Mouse (Mus musculus): ENCODE results near the gene Fez1. TPM values are rescaled to one million over a fixed set of nuclear protein-coding genes. Genes with fewer than 3 reads are reported as not detected.
A peak's percentile ranks its signal among the peaks of the same experiment; 100 is the strongest.

The Fez1 gene
- polyA plus RNA-seq, 1 experiment from 2014 or later = 626 TPM

- no peak for ATAC-seq (ENCODE audit: low FRiP score, low TSS enrichment)
Measured at GRCm38 (mm10) chr9:36803386-36803785, 18.3 kb upstream of the Fez1 start.

GRCm38 (mm10) chr9:36803926-36804325, 17.7 kb upstream of the Fez1 start:
- no peak overlapping the region for H3K4me3 ChIP-seq (replicated peaks; ENCODE audit: low read depth, low read length)
- H3K27me3 ChIP-seq (ENCODE audit: control insufficient read depth, insufficient read depth, low read length) = no peaks in the 10 kb centered on the region
- DNase-seq (no peak), ATAC-seq (ENCODE audit: low FRiP score, low TSS enrichment) (no peak)
- H3K4me1 ChIP-seq (ENCODE audit: control insufficient read depth, insufficient read depth, low read length) = no peaks in the 10 kb centered on the region
- H3K4me2 ChIP-seq (ENCODE audit: low read length) = no peak overlapping the region
- H3K9ac ChIP-seq (replicated peaks; ENCODE audit: low read length) = no peak overlapping the region
- H3K36me3 ChIP-seq (ENCODE audit: control insufficient read depth, insufficient read depth, low read length) = no peaks in the 10 kb centered on the region
- no peak overlapping the region for H3K27ac ChIP-seq (replicated peaks; ENCODE audit: low read depth, low read length)
- 88% methylated on average over 3 of the region's 3 CpGs for WGBS
- H3K9me3 ChIP-seq (ENCODE audit: control insufficient read depth, low read length) = no peaks in the 10 kb centered on the region

More at GRCm38 (mm10) chr9:36803386-36803785, 18.3 kb upstream of the Fez1 start:
- no peak overlapping the region for H3K9ac ChIP-seq (replicated peaks; ENCODE audit: low read length)
- H3K27ac ChIP-seq (replicated peaks; ENCODE audit: low read depth, low read length) = no peak overlapping the region
- 78% methylated on average over 6 of the region's 6 CpGs for WGBS
- no peaks in the 10 kb centered on the region for H3K36me3 ChIP-seq (ENCODE audit: control insufficient read depth, insufficient read depth, low read length)
- no peaks in the 10 kb centered on the region for H3K4me1 ChIP-seq (ENCODE audit: control insufficient read depth, insufficient read depth, low read length)
- H3K9me3 ChIP-seq (ENCODE audit: control insufficient read depth, low read length) = no peaks in the 10 kb centered on the region
- H3K27me3 ChIP-seq (ENCODE audit: control insufficient read depth, insufficient read depth, low read length) = no peaks in the 10 kb centered on the region
- H3K4me3 ChIP-seq (replicated peaks; ENCODE audit: low read depth, low read length) = no peak overlapping the region
- no peak overlapping the region for H3K4me2 ChIP-seq (ENCODE audit: low read length)
- DNase-seq = no peak

GRCm38 (mm10) chr9:36805256-36805975, 16.2 kb upstream of the Fez1 start:
- Histone ChIP-seq H3K4me2 (ENCODE audit: low read length) (no peak overlapping the region), H3K36me3 (ENCODE audit: control insufficient read depth, insufficient read depth, low read length) (no peaks in the 10 kb centered on the region), H3K9me3 (ENCODE audit: control insufficient read depth, low read length) (no peaks in the 10 kb centered on the region), H3K9ac (replicated peaks; ENCODE audit: low read length) (no peak overlapping the region), H3K4me1 (ENCODE audit: control insufficient read depth, insufficient read depth, low read length) (no peaks in the 10 kb centered on the region), H3K27me3 (ENCODE audit: control insufficient read depth, insufficient read depth, low read length) (no peaks in the 10 kb centered on the region), H3K4me3 (replicated peaks; ENCODE audit: low read depth, low read length) (no peak overlapping the region), H3K27ac (replicated peaks; ENCODE audit: low read depth, low read length) (no peak overlapping the region)
- no peak for ATAC-seq (ENCODE audit: low FRiP score, low TSS enrichment)
- DNase-seq = no peak
- 94% methylated on average over 3 of the region's 3 CpGs for WGBS

- DNase-seq (no peak), ATAC-seq (ENCODE audit: low FRiP score, low TSS enrichment) (no peak)
- Histone ChIP-seq H3K9ac (replicated peaks; ENCODE audit: low read length) (no peak overlapping the region), H3K4me3 (replicated peaks; ENCODE audit: low read depth, low read length) (no peak overlapping the region), H3K27me3 (ENCODE audit: control insufficient read depth, insufficient read depth, low read length) (no peaks in the 10 kb centered on the region), H3K4me2 (ENCODE audit: low read length) (no peak overlapping the region), H3K27ac (replicated peaks; ENCODE audit: low read depth, low read length) (no peak overlapping the region), H3K4me1 (ENCODE audit: control insufficient read depth, insufficient read depth, low read length) (no peaks in the 10 kb centered on the region), H3K36me3 (ENCODE audit: control insufficient read depth, insufficient read depth, low read length) (no peaks in the 10 kb centered on the region), H3K9me3 (ENCODE audit: control insufficient read depth, low read length) (no peaks in the 10 kb centered on the region)
- WGBS = 90% methylated on average over 5 of the region's 5 CpGs
Measured at GRCm38 (mm10) chr9:36808126-36808785, 13.4 kb upstream of the Fez1 start.

- Histone ChIP-seq H3K4me2 (ENCODE audit: low read length) (no peak overlapping the region), H3K27ac (replicated peaks; ENCODE audit: low read depth, low read length) (no peak overlapping the region), H3K36me3 (ENCODE audit: control insufficient read depth, insufficient read depth, low read length) (no peaks in the 10 kb centered on the region), H3K9me3 (ENCODE audit: control insufficient read depth, low read length) (no peaks in the 10 kb centered on the region), H3K9ac (replicated peaks; ENCODE audit: low read length) (no peak overlapping the region), H3K4me3 (replicated peaks; ENCODE audit: low read depth, low read length) (no peak overlapping the region), H3K4me1 (ENCODE audit: control insufficient read depth, insufficient read depth, low read length) (no peaks in the 10 kb centered on the region), H3K27me3 (ENCODE audit: control insufficient read depth, insufficient read depth, low read length) (no peaks in the 10 kb centered on the region)
- WGBS = 81% methylated on average over 3 of the region's 3 CpGs
- DNase-seq (no peak), ATAC-seq (ENCODE audit: low FRiP score, low TSS enrichment) (no peak)
Measured at GRCm38 (mm10) chr9:36814486-36814885, 7.2 kb upstream of the Fez1 start.

GRCm38 (mm10) chr9:36818905-36819304, 2.8 kb upstream of the Fez1 start:
- DNase-seq = no peak
- WGBS = 60% methylated on average over 4 of the region's 4 CpGs
- Histone ChIP-seq H3K27me3 (ENCODE audit: control insufficient read depth, insufficient read depth, low read length) (no peaks in the 10 kb centered on the region), H3K4me1 (ENCODE audit: control insufficient read depth, insufficient read depth, low read length) (peaks cover 21% of the 10 kb centered on the region), H3K4me2 (ENCODE audit: low read length) (no peak overlapping the region), H3K9me3 (ENCODE audit: control insufficient read depth, low read length) (no peaks in the 10 kb centered on the region), H3K27ac (replicated peaks; ENCODE audit: low read depth, low read length) (no peak overlapping the region), H3K36me3 (ENCODE audit: control insufficient read depth, insufficient read depth, low read length) (no peaks in the 10 kb centered on the region), H3K9ac (replicated peaks; ENCODE audit: low read length) (no peak overlapping the region), H3K4me3 (replicated peaks; ENCODE audit: low read depth, low read length) (no peak overlapping the region)
- no peak for ATAC-seq (ENCODE audit: low FRiP score, low TSS enrichment)

GRCm38 (mm10) chr9:36820969-36821643, 558 bp upstream of the Fez1 start:
- peak overlapping the region; percentile 54; the same call in 1 of the 2 replicates for H3K9ac ChIP-seq (replicated peaks; ENCODE audit: low read length)
- DNase-seq (peak; percentile 79), ATAC-seq (ENCODE audit: low FRiP score, low TSS enrichment) (peak; percentile 86)
- H3K4me3 ChIP-seq (replicated peaks; ENCODE audit: low read depth, low read length) = peak overlapping the region; percentile 41
- no peaks in the 10 kb centered on the region for H3K36me3 ChIP-seq (ENCODE audit: control insufficient read depth, insufficient read depth, low read length)
- peak overlapping the region; percentile 72 for H3K4me2 ChIP-seq (ENCODE audit: low read length)
- no peaks in the 10 kb centered on the region for H3K27me3 ChIP-seq (ENCODE audit: control insufficient read depth, insufficient read depth, low read length)
- 15% methylated on average over 9 of the region's 9 CpGs for WGBS
- peak overlapping the region; percentile 99 for H3K27ac ChIP-seq (replicated peaks; ENCODE audit: low read depth, low read length)
- H3K9me3 ChIP-seq (ENCODE audit: control insufficient read depth, low read length) = no peaks in the 10 kb centered on the region
- H3K4me1 ChIP-seq (ENCODE audit: control insufficient read depth, insufficient read depth, low read length) = peaks cover 29% of the 10 kb centered on the region

- ATAC-seq (ENCODE audit: low FRiP score, low TSS enrichment) = peak; percentile 51
- Histone ChIP-seq H3K4me3 (replicated peaks; ENCODE audit: low read depth, low read length) (peak overlapping the region; percentile 41), H3K9me3 (ENCODE audit: control insufficient read depth, low read length) (no peaks in the 10 kb centered on the region), H3K27me3 (ENCODE audit: control insufficient read depth, insufficient read depth, low read length) (no peaks in the 10 kb centered on the region), H3K4me1 (ENCODE audit: control insufficient read depth, insufficient read depth, low read length) (peaks cover 32% of the 10 kb centered on the region), H3K36me3 (ENCODE audit: control insufficient read depth, insufficient read depth, low read length) (no peaks in the 10 kb centered on the region), H3K9ac (replicated peaks; ENCODE audit: low read length) (peak overlapping the region; percentile 54), H3K4me2 (ENCODE audit: low read length) (peak overlapping the region; percentile 72), H3K27ac (replicated peaks; ENCODE audit: low read depth, low read length) (peak overlapping the region; percentile 99)
- DNase-seq = no peak
- WGBS = 0% methylated on average over 2 of the region's 2 CpGs
Measured at GRCm38 (mm10) chr9:36822024-36822423, 360 bp downstream of the Fez1 start.
